Mouse (Mus musculus) heart, embryonic 12.5 days (tissue): Measurements from ENCODE around the gene Fkbp8. TPM values are rescaled to one million over a fixed set of nuclear protein-coding genes. Genes with fewer than 3 reads are reported as not detected.

Experiments
- ATAC-seq: fragments of 200-750 bp; cut with Nextera tagmentation; 2 replicates; pipeline ENCODE4 v1.8.0; 2017; ENCODE audit warnings: moderate TSS enrichment, moderate library complexity; ENCODE audit not compliant: insufficient number of reproducible peaks, low FRiP score
- H3K27ac ChIP-seq: fragments of 300-500 bp; sonication (generic); 2 replicates; pipeline ENCODE4 v1.5.1; 2016; ENCODE audit warnings: mild to moderate bottlenecking, moderate library complexity; ENCODE audit not compliant: poor library complexity, severe bottlenecking
- H3K27me3 ChIP-seq: fragments of 300-500 bp; sonication (generic); replicated peaks from 2 replicates; pipeline ENCODE4 v1.6.1; 2016; ENCODE audit warnings: mild to moderate bottlenecking, moderate library complexity
- H3K36me3 ChIP-seq: fragments of 300-500 bp; sonication (generic); 2 replicates; pipeline ENCODE4 v1.6.1; 2016; ENCODE audit warnings: mild to moderate bottlenecking, moderate library complexity
- H3K4me1 ChIP-seq: fragments of 300-500 bp; sonication (generic); replicated peaks from 2 replicates; pipeline ENCODE4 v1.6.1; 2016; ENCODE audit warnings: mild to moderate bottlenecking
- H3K4me2 ChIP-seq: fragments of 300-500 bp; sonication (generic); 2 replicates; pipeline ENCODE4 v1.6.1; 2016; ENCODE audit warnings: mild to moderate bottlenecking, moderate library complexity
- H3K4me3 ChIP-seq: fragments of 300-500 bp; sonication (generic); 2 replicates; pipeline ENCODE4 v1.5.1; 2016; ENCODE audit warnings: mild to moderate bottlenecking
- H3K9ac ChIP-seq: fragments of 300-500 bp; sonication (generic); 2 replicates; pipeline ENCODE4 v1.6.1; 2016; ENCODE audit warnings: mild to moderate bottlenecking, moderate library complexity
- H3K9me3 ChIP-seq: fragments of 300-500 bp; sonication (generic); replicated peaks from 2 replicates; pipeline ENCODE4 v1.6.1; 2016; ENCODE audit warnings: mild to moderate bottlenecking, moderate library complexity
- WGBS: fragments of 180-500 bp; shearing (Covaris S2); methylation state at CpG from one replicate; pipeline ENCODE4 v1.1.7; 2016; 5-methylcytosine and 5-hydroxymethylcytosine counted together
- polyA plus RNA-seq: library from polyadenylated mRNA; unstranded; fragments of >200 nt; fragmentation: Nextera tagmentation; extraction: Ambion mirVana; gene quantifications from 2 replicates; pipeline ENCODE4 v1.2.1, GENCODE M21; 2016

The Fkbp8 gene
- polyA plus RNA-seq, 1 experiment from 2014 or later = 227 TPM

- Histone ChIP-seq H3K36me3 (peaks cover 83% of the 10 kb centered on the region), H3K9ac (no peak overlapping the region), H3K4me1 (peaks cover 6% of the 10 kb centered on the region), H3K4me3 (no peak overlapping the region), H3K27me3 (no peaks in the 10 kb centered on the region), H3K27ac (no peak overlapping the region), H3K4me2 (no peak overlapping the region), H3K9me3 (no peaks in the 10 kb centered on the region)
- no peak for ATAC-seq
- 89% methylated on average over 18 of the region's 18 CpGs for WGBS
Measured at GRCm38 (mm10) chr8:70583476-70584387, 56.2 kb downstream of the Fkbp8 start.

GRCm38 (mm10) chr8:70584606-70585257, 57.2 kb downstream of the Fkbp8 start:
- no peak for ATAC-seq
- peaks cover 86% of the 10 kb centered on the region for H3K36me3 ChIP-seq
- H3K4me2 ChIP-seq = no peak overlapping the region
- peaks cover 6% of the 10 kb centered on the region for H3K4me1 ChIP-seq
- no peaks in the 10 kb centered on the region for H3K9me3 ChIP-seq
- no peak overlapping the region for H3K27ac ChIP-seq
- 87% methylated on average over 9 of the region's 9 CpGs for WGBS
- no peak overlapping the region for H3K4me3 ChIP-seq
- H3K27me3 ChIP-seq = no peaks in the 10 kb centered on the region
- no peak overlapping the region for H3K9ac ChIP-seq

Other genes with a start within 250 kb of the Fkbp8 start
- 46.0 and 48.4 TPM in 2 replicates for gene Homer3, start 244.9 kb upstream of the Fkbp8 start, polyA plus RNA-seq
- gene Ddx49, start 225.2 kb upstream of the Fkbp8 start, polyA plus RNA-seq = 32.8 and 34.3 TPM in 2 replicates
- 251 and 272 TPM in 2 replicates for gene Cope, start 225.2 kb upstream of the Fkbp8 start, polyA plus RNA-seq
- 2.1 and 2.5 TPM in 2 replicates for gene Cers1, start 211.9 kb upstream of the Fkbp8 start, polyA plus RNA-seq
- gene Gdf1, start 197.9 kb upstream of the Fkbp8 start, polyA plus RNA-seq = 2.1 TPM in 2 replicates
- 24.5 and 25.5 TPM in 2 replicates for gene Upf1, start 174.4 kb upstream of the Fkbp8 start, polyA plus RNA-seq
- gene Comp, start 154.2 kb upstream of the Fkbp8 start, polyA plus RNA-seq = 2.7 and 3.6 TPM in 2 replicates
- 14.9 and 15.0 TPM in 2 replicates for gene Crtc1, start 88.1 kb upstream of the Fkbp8 start, polyA plus RNA-seq
- 12.6 and 14.0 TPM in 2 replicates for gene Klhl26, start 50.8 kb upstream of the Fkbp8 start, polyA plus RNA-seq
- 0.22 and 0.33 TPM in 2 replicates for gene Tmem59l, start 40.4 kb upstream of the Fkbp8 start, polyA plus RNA-seq
- 1.00 and 1.8 TPM in 2 replicates for gene Crlf1, start 34.6 kb upstream of the Fkbp8 start, polyA plus RNA-seq
- gene Rex1bd, start 21.0 kb upstream of the Fkbp8 start, polyA plus RNA-seq = 115 TPM in 2 replicates
- gene Uba52, start 16.9 kb upstream of the Fkbp8 start, polyA plus RNA-seq = 779 and 792 TPM in 2 replicates
- gene Kxd1, start 232 bp downstream of the Fkbp8 start, polyA plus RNA-seq = 64.2 and 65.7 TPM in 2 replicates
- 13.5 and 14.7 TPM in 2 replicates for gene Ell, start 11.7 kb downstream of the Fkbp8 start, polyA plus RNA-seq
- 138 and 142 TPM in 2 replicates for gene Isyna1, start 66.6 kb downstream of the Fkbp8 start, polyA plus RNA-seq
- 76.0 and 78.6 TPM in 2 replicates for gene Ssbp4, start 81.1 kb downstream of the Fkbp8 start, polyA plus RNA-seq
- gene Lrrc25, start 88.4 kb downstream of the Fkbp8 start, polyA plus RNA-seq = 0.65 and 0.71 TPM in 2 replicates
- gene Gdf15, start 104.7 kb downstream of the Fkbp8 start, polyA plus RNA-seq = 1.0 and 1.1 TPM in 2 replicates
- gene Pgpep1, start 132.7 kb downstream of the Fkbp8 start, polyA plus RNA-seq = 32.1 and 35.6 TPM in 2 replicates
- 289 and 301 TPM in 2 replicates for gene Lsm4, start 145.5 kb downstream of the Fkbp8 start, polyA plus RNA-seq
- 183 and 206 TPM in 2 replicates for gene Jund, start 171.2 kb downstream of the Fkbp8 start, polyA plus RNA-seq
- 0.04 and 0.06 TPM in 2 replicates for gene Iqcn, start 175.7 kb downstream of the Fkbp8 start, polyA plus RNA-seq
- not detected in 2 replicates for gene Gm3336, start 190.8 kb downstream of the Fkbp8 start, polyA plus RNA-seq
- gene Pde4c, start 196.0 kb downstream of the Fkbp8 start, polyA plus RNA-seq = 0.05 and 0.09 TPM in 2 replicates
- 19.1 and 19.2 TPM in 2 replicates for gene Rab3a, start 227.0 kb downstream of the Fkbp8 start, polyA plus RNA-seq
- 37.2 and 37.9 TPM in 2 replicates for gene Mpv17l2, start 233.2 kb downstream of the Fkbp8 start, polyA plus RNA-seq
- 35.2 and 37.2 TPM in 2 replicates for gene Pik3r2, start 249.0 kb downstream of the Fkbp8 start, polyA plus RNA-seq